Mouse (Mus musculus): Measurements from ENCODE around the gene Apol11b. TPM values are rescaled to one million over a fixed set of nuclear protein-coding genes. Genes with fewer than 3 reads are reported as not detected.
"Not testable (repeated sequence)": the region's sequence is repeated elsewhere in the genome, so short reads cannot be mapped to it uniquely, and the experiment has no call there.

Gene Apol11b
- not detected in 2 replicates for polyA plus RNA-seq (2014; fragmentation: Nextera tagmentation; extraction: Ambion mirVana)

GRCm38 (mm10) chr15:77643176-77643575 lies at the start of gene Apol11b:
Apol11b (minus strand) TSS chr15:77643286.
- not testable (repeated sequence) for H3K27ac ChIP-seq (replicated peaks; ENCODE audit: low read depth, low read length); H3K27me3 ChIP-seq (ENCODE audit: control insufficient read depth, insufficient read depth, low read length); ATAC-seq (replicated peaks; ENCODE audit: insufficient number of reproducible peaks, low FRiP score, low TSS enrichment, low read depth); H3K4me3 ChIP-seq (ENCODE audit: low read depth, low read length); H3K4me1 ChIP-seq (ENCODE audit: control insufficient read depth, insufficient read depth, low read length); H3K9ac ChIP-seq (replicated peaks; ENCODE audit: low read length); H3K9me3 ChIP-seq (replicated peaks; ENCODE audit: control insufficient read depth, low read length); H3K36me3 ChIP-seq (replicated peaks; ENCODE audit: control insufficient read depth, insufficient read depth, low read depth, low read length); H3K4me2 ChIP-seq (ENCODE audit: low read depth, low read length); DNase-seq (ENCODE audit: low spot score)
- 78% methylated on average over 2 of the region's 2 CpGs for WGBS

DNA sequence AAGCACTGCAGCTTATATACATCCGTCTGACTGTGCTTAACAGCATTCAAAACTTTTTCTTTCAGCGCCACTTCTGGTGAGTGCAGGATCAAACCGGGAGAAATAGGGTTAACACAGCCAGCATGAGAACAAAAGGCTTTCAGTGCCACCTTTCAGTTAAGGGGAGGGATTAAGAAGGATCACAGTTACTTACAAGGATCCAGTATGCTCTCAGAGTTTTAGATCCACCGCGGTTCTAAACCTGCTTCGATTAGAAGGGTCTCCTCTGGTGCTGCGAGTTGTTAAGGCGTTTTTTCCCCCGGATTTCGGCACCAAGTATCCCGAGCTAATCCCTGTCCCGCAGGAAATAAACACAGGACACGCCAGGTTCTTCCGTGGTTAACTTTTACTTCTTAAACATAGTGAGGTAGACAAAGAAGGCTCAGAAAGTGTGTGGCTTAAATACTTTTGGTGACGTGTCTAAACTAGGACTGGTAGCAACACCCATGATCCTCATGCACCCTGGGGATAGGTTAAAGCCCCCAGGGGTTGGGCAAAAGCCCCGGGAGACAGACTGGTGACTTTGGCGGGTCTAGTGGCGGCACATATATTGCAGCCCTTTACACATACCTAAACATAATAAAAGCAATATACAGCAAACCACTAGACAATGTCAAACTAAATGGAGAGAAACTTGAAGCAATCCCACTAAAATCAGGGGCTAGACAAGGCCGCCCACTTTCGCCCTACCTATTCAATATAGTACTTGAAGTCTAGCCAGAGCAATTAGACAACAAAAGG lies 48.6 kb upstream of the Apol11b start:
- H3K4me3 ChIP-seq (ENCODE audit: low read depth, low read length) = peak overlapping the region; percentile 15
- H3K9me3 ChIP-seq (replicated peaks; ENCODE audit: control insufficient read depth, low read length); H3K27me3 ChIP-seq (ENCODE audit: control insufficient read depth, insufficient read depth, low read length); H3K36me3 ChIP-seq (replicated peaks; ENCODE audit: control insufficient read depth, insufficient read depth, low read depth, low read length); ATAC-seq (replicated peaks; ENCODE audit: insufficient number of reproducible peaks, low FRiP score, low TSS enrichment, low read depth); H3K4me1 ChIP-seq (ENCODE audit: control insufficient read depth, insufficient read depth, low read length); H3K27ac ChIP-seq (replicated peaks; ENCODE audit: low read depth, low read length): not testable (repeated sequence)
- 8% methylated on average over 19 of the region's 20 CpGs for WGBS
- peak; percentile 49 for DNase-seq (ENCODE audit: low spot score)
- peak overlapping the region; percentile 34 for H3K4me2 ChIP-seq (ENCODE audit: low read depth, low read length)
- H3K9ac ChIP-seq (replicated peaks; ENCODE audit: low read length) = peak overlapping the region; percentile 37

DNA sequence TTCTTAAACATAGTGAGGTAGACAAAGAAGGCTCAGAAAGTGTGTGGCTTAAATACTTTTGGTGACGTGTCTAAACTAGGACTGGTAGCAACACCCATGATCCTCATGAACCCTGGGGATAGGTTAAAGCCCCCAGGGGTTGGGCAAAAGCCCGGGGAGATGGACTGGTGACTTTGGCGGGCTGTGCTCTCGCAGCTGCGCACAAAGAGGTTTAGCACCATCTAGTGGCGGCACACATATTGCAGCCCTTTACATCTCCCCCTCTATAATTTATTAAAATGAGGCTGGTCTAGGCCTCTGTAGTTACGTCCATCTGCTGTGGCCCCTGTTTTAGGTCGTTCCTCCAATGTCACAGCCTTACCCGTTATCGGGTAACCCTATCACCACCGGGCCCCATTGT lies 40.9 kb upstream of the Apol11b start:
- not testable (repeated sequence) for H3K36me3 ChIP-seq (replicated peaks; ENCODE audit: control insufficient read depth, insufficient read depth, low read depth, low read length); ATAC-seq (replicated peaks; ENCODE audit: insufficient number of reproducible peaks, low FRiP score, low TSS enrichment, low read depth); H3K9ac ChIP-seq (replicated peaks; ENCODE audit: low read length); H3K9me3 ChIP-seq (replicated peaks; ENCODE audit: control insufficient read depth, low read length); H3K27me3 ChIP-seq (ENCODE audit: control insufficient read depth, insufficient read depth, low read length); H3K4me1 ChIP-seq (ENCODE audit: control insufficient read depth, insufficient read depth, low read length); H3K4me3 ChIP-seq (ENCODE audit: low read depth, low read length); H3K27ac ChIP-seq (replicated peaks; ENCODE audit: low read depth, low read length); H3K4me2 ChIP-seq (ENCODE audit: low read depth, low read length)
- peak; percentile 71 for DNase-seq (ENCODE audit: low spot score)
- 5% methylated on average over 7 of the region's 11 CpGs for WGBS

DNA sequence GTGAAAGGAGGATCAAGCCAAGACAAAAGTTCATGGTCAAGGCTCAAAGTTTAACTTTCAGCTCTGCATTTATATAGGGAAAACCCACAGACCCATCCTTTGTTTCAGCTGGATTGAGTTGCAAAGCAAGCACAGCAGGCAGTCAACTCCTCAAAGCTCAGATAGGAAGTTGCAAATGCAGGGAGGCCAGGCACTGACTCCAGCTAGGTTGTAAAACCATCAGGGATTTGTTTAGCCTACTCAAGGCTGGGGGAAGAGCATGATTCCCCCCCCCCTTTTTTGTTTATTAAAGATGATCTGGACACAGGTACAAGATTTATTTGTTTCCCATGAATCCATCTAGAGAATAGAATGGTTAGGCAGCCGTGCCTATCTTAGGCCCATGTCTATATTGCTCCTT lies 31.0 kb upstream of the Apol11b start:
- not testable (repeated sequence) for H3K27ac ChIP-seq (replicated peaks; ENCODE audit: low read depth, low read length); H3K9me3 ChIP-seq (replicated peaks; ENCODE audit: control insufficient read depth, low read length); H3K9ac ChIP-seq (replicated peaks; ENCODE audit: low read length); H3K4me1 ChIP-seq (ENCODE audit: control insufficient read depth, insufficient read depth, low read length); H3K4me2 ChIP-seq (ENCODE audit: low read depth, low read length); DNase-seq (ENCODE audit: low spot score); H3K27me3 ChIP-seq (ENCODE audit: control insufficient read depth, insufficient read depth, low read length); ATAC-seq (replicated peaks; ENCODE audit: insufficient number of reproducible peaks, low FRiP score, low TSS enrichment, low read depth); H3K4me3 ChIP-seq (ENCODE audit: low read depth, low read length); H3K36me3 ChIP-seq (replicated peaks; ENCODE audit: control insufficient read depth, insufficient read depth, low read depth, low read length)
- 70% methylated on average over 1 of the region's 1 CpGs for WGBS

GRCm38 (mm10) chr15:77661841-77662240 lies 18.8 kb upstream of the Apol11b start:
- not testable (repeated sequence) for DNase-seq (ENCODE audit: low spot score); H3K27ac ChIP-seq (replicated peaks; ENCODE audit: low read depth, low read length); H3K4me3 ChIP-seq (ENCODE audit: low read depth, low read length); H3K4me2 ChIP-seq (ENCODE audit: low read depth, low read length); H3K27me3 ChIP-seq (ENCODE audit: control insufficient read depth, insufficient read depth, low read length); H3K36me3 ChIP-seq (replicated peaks; ENCODE audit: control insufficient read depth, insufficient read depth, low read depth, low read length); ATAC-seq (replicated peaks; ENCODE audit: insufficient number of reproducible peaks, low FRiP score, low TSS enrichment, low read depth); H3K4me1 ChIP-seq (ENCODE audit: control insufficient read depth, insufficient read depth, low read length); H3K9ac ChIP-seq (replicated peaks; ENCODE audit: low read length); H3K9me3 ChIP-seq (replicated peaks; ENCODE audit: control insufficient read depth, low read length)
- 88% methylated on average over 2 of the region's 2 CpGs for WGBS

- not testable (repeated sequence) for DNase-seq (ENCODE audit: low spot score); H3K27ac ChIP-seq (replicated peaks; ENCODE audit: low read depth, low read length); H3K4me3 ChIP-seq (ENCODE audit: low read depth, low read length); ATAC-seq (replicated peaks; ENCODE audit: insufficient number of reproducible peaks, low FRiP score, low TSS enrichment, low read depth); H3K4me2 ChIP-seq (ENCODE audit: low read depth, low read length); H3K9ac ChIP-seq (replicated peaks; ENCODE audit: low read length); H3K27me3 ChIP-seq (ENCODE audit: control insufficient read depth, insufficient read depth, low read length); H3K4me1 ChIP-seq (ENCODE audit: control insufficient read depth, insufficient read depth, low read length); H3K9me3 ChIP-seq (replicated peaks; ENCODE audit: control insufficient read depth, low read length); H3K36me3 ChIP-seq (replicated peaks; ENCODE audit: control insufficient read depth, insufficient read depth, low read depth, low read length)
- WGBS = 89% methylated on average over 1 of the region's 1 CpGs
Measured at GRCm38 (mm10) chr15:77659773-77660172, 16.7 kb upstream of the Apol11b start.

- not testable (repeated sequence) for H3K27me3 ChIP-seq (ENCODE audit: control insufficient read depth, insufficient read depth, low read length); H3K4me2 ChIP-seq (ENCODE audit: low read depth, low read length); H3K9ac ChIP-seq (replicated peaks; ENCODE audit: low read length); H3K36me3 ChIP-seq (replicated peaks; ENCODE audit: control insufficient read depth, insufficient read depth, low read depth, low read length); H3K9me3 ChIP-seq (replicated peaks; ENCODE audit: control insufficient read depth, low read length); H3K4me3 ChIP-seq (ENCODE audit: low read depth, low read length); DNase-seq (ENCODE audit: low spot score); H3K27ac ChIP-seq (replicated peaks; ENCODE audit: low read depth, low read length); H3K4me1 ChIP-seq (ENCODE audit: control insufficient read depth, insufficient read depth, low read length); ATAC-seq (replicated peaks; ENCODE audit: insufficient number of reproducible peaks, low FRiP score, low TSS enrichment, low read depth)
Measured at GRCm38 (mm10) chr15:77651143-77651542, 8.1 kb upstream of the Apol11b start.

DNA sequence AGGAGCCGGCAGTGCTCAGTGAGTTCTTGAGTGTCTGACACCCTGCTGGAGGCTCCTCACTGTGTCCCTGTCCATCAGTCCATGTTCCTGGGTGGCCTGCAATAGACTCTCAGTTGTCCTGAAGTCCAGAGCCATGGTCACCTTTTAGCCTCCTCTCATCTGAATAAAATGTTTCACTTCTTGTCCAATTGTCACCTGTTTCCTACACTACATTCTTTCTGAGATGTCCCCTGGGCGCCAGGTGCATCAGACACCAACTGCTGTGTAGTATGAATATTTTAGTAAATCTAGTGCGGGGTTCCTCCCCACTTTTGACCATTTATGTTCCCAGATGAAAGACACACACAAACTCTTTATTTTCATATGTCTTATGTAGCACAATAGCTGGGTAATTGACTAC lies 13.3 kb downstream of the Apol11b start:
- H3K4me1 ChIP-seq (ENCODE audit: control insufficient read depth, insufficient read depth, low read length); DNase-seq (ENCODE audit: low spot score); H3K4me2 ChIP-seq (ENCODE audit: low read depth, low read length); H3K27me3 ChIP-seq (ENCODE audit: control insufficient read depth, insufficient read depth, low read length); ATAC-seq (replicated peaks; ENCODE audit: insufficient number of reproducible peaks, low FRiP score, low TSS enrichment, low read depth); H3K36me3 ChIP-seq (replicated peaks; ENCODE audit: control insufficient read depth, insufficient read depth, low read depth, low read length); H3K9me3 ChIP-seq (replicated peaks; ENCODE audit: control insufficient read depth, low read length); H3K9ac ChIP-seq (replicated peaks; ENCODE audit: low read length); H3K27ac ChIP-seq (replicated peaks; ENCODE audit: low read depth, low read length); H3K4me3 ChIP-seq (ENCODE audit: low read depth, low read length): not testable (repeated sequence)
- 65% methylated on average over 3 of the region's 3 CpGs for WGBS

Data from embryonic facial prominence, embryonic 11.5 days (tissue).